Mouse (Mus musculus): ENCODE measurements around the gene 5730596B20Rik. TPM values are rescaled to one million over a fixed set of nuclear protein-coding genes. Genes with fewer than 3 reads are reported as not detected.
A peak's percentile ranks its signal among the peaks of the same experiment; 100 is the strongest.

Gene 5730596B20Rik
- polyA plus RNA-seq, 1 experiment from 2014 or later: 1.5 TPM

- Histone ChIP-seq H3K4me2 (ENCODE audit: low read depth, low read length) (peak overlapping the region; percentile 69), H3K4me1 (ENCODE audit: control insufficient read depth, insufficient read depth, low read length) (peaks cover 23% of the 10 kb centered on the region), H3K36me3 (ENCODE audit: control insufficient read depth, insufficient read depth, low read length) (no peaks in the 10 kb centered on the region), H3K9ac (ENCODE audit: low read depth, low read length) (peak overlapping the region; percentile 65), H3K27ac (ENCODE audit: low read length) (peak overlapping the region; percentile 74), H3K9me3 (ENCODE audit: control insufficient read depth, low read length) (no peaks in the 10 kb centered on the region), H3K27me3 (replicated peaks; ENCODE audit: control insufficient read depth, insufficient read depth, low read length) (peaks cover 22% of the 10 kb centered on the region), H3K4me3 (ENCODE audit: low read length) (peak overlapping the region; percentile 43)
- 54% methylated on average over 14 of the region's 14 CpGs for WGBS
- no peak for ATAC-seq
Observed at GRCm38 (mm10) chr6:52167736-52168161, 9.5 kb upstream of the 5730596B20Rik start.

GRCm38 (mm10) chr6:52168191-52169055, 8.9 kb upstream of the 5730596B20Rik start:
- Histone ChIP-seq H3K27me3 (replicated peaks; ENCODE audit: control insufficient read depth, insufficient read depth, low read length) (peaks cover 22% of the 10 kb centered on the region), H3K27ac (ENCODE audit: low read length) (peak overlapping the region; percentile 74), H3K4me2 (ENCODE audit: low read depth, low read length) (peak overlapping the region; percentile 69), H3K4me1 (ENCODE audit: control insufficient read depth, insufficient read depth, low read length) (peaks cover 27% of the 10 kb centered on the region), H3K4me3 (ENCODE audit: low read length) (peak overlapping the region; percentile 43), H3K36me3 (ENCODE audit: control insufficient read depth, insufficient read depth, low read length) (no peaks in the 10 kb centered on the region), H3K9ac (ENCODE audit: low read depth, low read length) (peak overlapping the region; percentile 71), H3K9me3 (ENCODE audit: control insufficient read depth, low read length) (no peaks in the 10 kb centered on the region)
- 40% methylated on average over 42 of the region's 42 CpGs for WGBS
- no peak for ATAC-seq

- H3K4me1 ChIP-seq (ENCODE audit: control insufficient read depth, insufficient read depth, low read length): peaks cover 27% of the 10 kb centered on the region
- peaks cover 22% of the 10 kb centered on the region for H3K27me3 ChIP-seq (replicated peaks; ENCODE audit: control insufficient read depth, insufficient read depth, low read length)
- H3K4me2 ChIP-seq (ENCODE audit: low read depth, low read length): peak overlapping the region; percentile 52
- H3K36me3 ChIP-seq (ENCODE audit: control insufficient read depth, insufficient read depth, low read length): no peaks in the 10 kb centered on the region
- H3K27ac ChIP-seq (ENCODE audit: low read length): peak overlapping the region; percentile 93
- WGBS: 44% methylated on average over 16 of the region's 16 CpGs
- H3K9me3 ChIP-seq (ENCODE audit: control insufficient read depth, low read length): no peaks in the 10 kb centered on the region
- peak overlapping the region; percentile 69 for H3K9ac ChIP-seq (ENCODE audit: low read depth, low read length)
- H3K4me3 ChIP-seq (ENCODE audit: low read length): peak overlapping the region; percentile 29
- no peak for ATAC-seq
Observed at GRCm38 (mm10) chr6:52169499-52170165, 7.7 kb upstream of the 5730596B20Rik start.

- Histone ChIP-seq H3K4me1 (ENCODE audit: control insufficient read depth, insufficient read depth, low read length) (peaks cover 27% of the 10 kb centered on the region), H3K4me3 (ENCODE audit: low read length) (peak overlapping the region; percentile 29), H3K27ac (ENCODE audit: low read length) (peak overlapping the region; percentile 93), H3K27me3 (replicated peaks; ENCODE audit: control insufficient read depth, insufficient read depth, low read length) (peaks cover 19% of the 10 kb centered on the region; the same call in 1 of the 2 replicates), H3K9ac (ENCODE audit: low read depth, low read length) (peak overlapping the region; percentile 69), H3K9me3 (ENCODE audit: control insufficient read depth, low read length) (no peaks in the 10 kb centered on the region), H3K36me3 (ENCODE audit: control insufficient read depth, insufficient read depth, low read length) (no peaks in the 10 kb centered on the region), H3K4me2 (ENCODE audit: low read depth, low read length) (peak overlapping the region; percentile 52)
- 39% methylated on average over 40 of the region's 40 CpGs for WGBS
- peak; percentile 9; the same call in 1 of the 2 replicates for ATAC-seq
Observed at GRCm38 (mm10) chr6:52170166-52170897, 7.0 kb upstream of the 5730596B20Rik start.

GRCm38 (mm10) chr6:52170898-52171223, 6.4 kb upstream of the 5730596B20Rik start:
- Histone ChIP-seq H3K4me1 (ENCODE audit: control insufficient read depth, insufficient read depth, low read length) (peaks cover 27% of the 10 kb centered on the region), H3K36me3 (ENCODE audit: control insufficient read depth, insufficient read depth, low read length) (no peaks in the 10 kb centered on the region), H3K4me3 (ENCODE audit: low read length) (peak overlapping the region; percentile 29), H3K27ac (ENCODE audit: low read length) (peak overlapping the region; percentile 93), H3K27me3 (replicated peaks; ENCODE audit: control insufficient read depth, insufficient read depth, low read length) (peaks cover 19% of the 10 kb centered on the region; the same call in 1 of the 2 replicates), H3K9ac (ENCODE audit: low read depth, low read length) (peak overlapping the region; percentile 69), H3K4me2 (ENCODE audit: low read depth, low read length) (peak overlapping the region; percentile 52), H3K9me3 (ENCODE audit: control insufficient read depth, low read length) (no peaks in the 10 kb centered on the region)
- WGBS: 34% methylated on average over 5 of the region's 5 CpGs
- 0 out of 2 replicates have a peak, but pooled peaks have one; percentile 17 for ATAC-seq

- Histone ChIP-seq H3K27me3 (replicated peaks; ENCODE audit: control insufficient read depth, insufficient read depth, low read length) (peaks cover 19% of the 10 kb centered on the region; the same call in 1 of the 2 replicates), H3K4me1 (ENCODE audit: control insufficient read depth, insufficient read depth, low read length) (peaks cover 28% of the 10 kb centered on the region), H3K4me2 (ENCODE audit: low read depth, low read length) (peak overlapping the region; percentile 52; the same call in 1 of the 2 replicates), H3K9ac (ENCODE audit: low read depth, low read length) (0 out of 2 replicates have a peak overlapping the region, but pooled peaks have one; percentile 68), H3K9me3 (ENCODE audit: control insufficient read depth, low read length) (no peaks in the 10 kb centered on the region), H3K27ac (ENCODE audit: low read length) (peak overlapping the region; percentile 93), H3K4me3 (ENCODE audit: low read length) (no peak overlapping the region), H3K36me3 (ENCODE audit: control insufficient read depth, insufficient read depth, low read length) (no peaks in the 10 kb centered on the region)
- WGBS: 31% methylated on average over 4 of the region's 4 CpGs
- ATAC-seq: no peak
Observed at GRCm38 (mm10) chr6:52171331-52171730, 6.0 kb upstream of the 5730596B20Rik start.

GRCm38 (mm10) chr6:52171938-52172337, 5.4 kb upstream of the 5730596B20Rik start:
- H3K4me3 ChIP-seq (ENCODE audit: low read length): peak overlapping the region; percentile 47
- H3K27me3 ChIP-seq (replicated peaks; ENCODE audit: control insufficient read depth, insufficient read depth, low read length): peaks cover 19% of the 10 kb centered on the region; the same call in 1 of the 2 replicates
- H3K9ac ChIP-seq (ENCODE audit: low read depth, low read length): peak overlapping the region; percentile 68
- peaks cover 33% of the 10 kb centered on the region for H3K4me1 ChIP-seq (ENCODE audit: control insufficient read depth, insufficient read depth, low read length)
- no peak for ATAC-seq
- peak overlapping the region; percentile 79 for H3K4me2 ChIP-seq (ENCODE audit: low read depth, low read length)
- 27% methylated on average over 7 of the region's 7 CpGs for WGBS
- no peaks in the 10 kb centered on the region for H3K36me3 ChIP-seq (ENCODE audit: control insufficient read depth, insufficient read depth, low read length)
- no peaks in the 10 kb centered on the region for H3K9me3 ChIP-seq (ENCODE audit: control insufficient read depth, low read length)
- peak overlapping the region; percentile 93 for H3K27ac ChIP-seq (ENCODE audit: low read length)

- Histone ChIP-seq H3K27ac (ENCODE audit: low read length) (peak overlapping the region; percentile 93), H3K9me3 (ENCODE audit: control insufficient read depth, low read length) (no peaks in the 10 kb centered on the region), H3K27me3 (replicated peaks; ENCODE audit: control insufficient read depth, insufficient read depth, low read length) (peaks cover 16% of the 10 kb centered on the region; the same call in 1 of the 2 replicates), H3K4me3 (ENCODE audit: low read length) (peak overlapping the region; percentile 47), H3K36me3 (ENCODE audit: control insufficient read depth, insufficient read depth, low read length) (no peaks in the 10 kb centered on the region), H3K4me1 (ENCODE audit: control insufficient read depth, insufficient read depth, low read length) (peaks cover 37% of the 10 kb centered on the region), H3K4me2 (ENCODE audit: low read depth, low read length) (peak overlapping the region; percentile 79), H3K9ac (ENCODE audit: low read depth, low read length) (peak overlapping the region; percentile 68)
- ATAC-seq: peak; percentile 58
- WGBS: 2% methylated on average over 35 of the region's 35 CpGs
Observed at GRCm38 (mm10) chr6:52172501-52172900, 4.8 kb upstream of the 5730596B20Rik start.
